ENCODE assay signal across 8 mouse cellular contexts in genomic region chr14:78536281-78537165, GRCm38 (mm10). TPM values are rescaled to one million over a fixed set of nuclear protein-coding genes. Genes with fewer than 3 reads are reported as not detected.
A peak's percentile ranks its signal among the peaks of the same experiment; 100 is the strongest.
DNase-seq lines count a peak whose midpoint lies in the region; ATAC-seq and TF ChIP-seq lines count a peak whose summit lies in the region.

Akap11 (minus strand) TSS chr14:78536808.

- peak within 1 kb of the TSS; percentile 16; the same call in 1 of the 2 replicates for H3K27ac ChIP-seq in ES-E14 (ENCODE audit: insufficient read depth, low read depth, low read length, poor library complexity, severe bottlenecking)
- H3K27ac ChIP-seq in forebrain, embryonic 16.5 days (ENCODE audit: low read length): peak within 1 kb of the TSS; percentile 92
- H3K27ac ChIP-seq in lung, embryonic 15.5 days: peak within 1 kb of the TSS; percentile 78

- peak within 1 kb of the TSS; percentile 74 to 86 for H3K4me3 ChIP-seq in ES-E14 (ENCODE audit: insufficient read depth in 1 of 2, low read depth in 1 of 2, low read length in 2 of 2, poor library complexity in 1 of 2, severe bottlenecking in 1 of 2)
- peak within 1 kb of the TSS; percentile 98 for H3K4me3 ChIP-seq in forebrain, embryonic 16.5 days (replicated peaks; ENCODE audit: low read length)
- H3K4me3 ChIP-seq in lung, embryonic 15.5 days: peak within 1 kb of the TSS; percentile 62

- H3K27me3 ChIP-seq in forebrain, embryonic 16.5 days (replicated peaks; ENCODE audit: control insufficient read depth, insufficient read depth, low read length): no peaks in the 10 kb centered on the region
- no peaks in the 10 kb centered on the region for H3K27me3 ChIP-seq in lung, embryonic 15.5 days

- WGBS in forebrain, embryonic 16.5 days: under 1% methylated on average over 79 of the region's 82 CpGs
- under 1% methylated on average over 64 of the region's 82 CpGs for WGBS in lung, embryonic 15.5 days

- H3K36me3 ChIP-seq in ES-E14 (ENCODE audit: control insufficient read depth, insufficient read depth, low read length, poor library complexity, severe bottlenecking): no peaks in the 10 kb centered on the region
- no peaks in the 10 kb centered on the region for H3K36me3 ChIP-seq in forebrain, embryonic 16.5 days (ENCODE audit: control insufficient read depth, insufficient read depth)
- no peaks in the 10 kb centered on the region for H3K36me3 ChIP-seq in lung, embryonic 15.5 days

- peak; percentile 93 for ATAC-seq in forebrain, embryonic 16.5 days
- ATAC-seq in lung, embryonic 15.5 days (ENCODE audit: borderline replicate concordance, extremely low read depth, low FRiP score, low TSS enrichment): peak; percentile 94

- H3K4me2 ChIP-seq in forebrain, embryonic 16.5 days (ENCODE audit: low read length): peak within 1 kb of the TSS; percentile 82
- peak within 1 kb of the TSS; percentile 78 for H3K4me2 ChIP-seq in lung, embryonic 15.5 days

- intact Hi-C loops in heart, postnatal 36 days (cut with DNase I): loop anchor here (5.0 kb wide), 1 partner anchor 196 kb away; the partner anchor contains the start of gene Dgkh

- in situ Hi-C loops in ES-E14 (cut with MboI; ENCODE audit: low sequenced_read_pairs in 2 of 2, unreplicated experiment in 2 of 2): no loop called here

- peaks cover 7 to 11% of the 10 kb centered on the region in 2 experiments; a peak in 2 of 4 replicates for H3K4me1 ChIP-seq in ES-E14 (ENCODE audit: control insufficient read depth in 2 of 2, insufficient read depth in 2 of 2, low read length in 2 of 2, poor library complexity in 1 of 2)
- H3K4me1 ChIP-seq in forebrain, embryonic 16.5 days (replicated peaks; ENCODE audit: control insufficient read depth, insufficient read depth, low read length): peaks cover 29% of the 10 kb centered on the region
- H3K4me1 ChIP-seq in lung, embryonic 15.5 days: peaks cover 31% of the 10 kb centered on the region

- H3K9ac ChIP-seq in ES-E14 (ENCODE audit: insufficient read depth, low read depth, low read length, poor library complexity, severe bottlenecking): peak within 1 kb of the TSS; percentile 95
- peak within 1 kb of the TSS; percentile 100 for H3K9ac ChIP-seq in forebrain, embryonic 16.5 days (replicated peaks; ENCODE audit: low read depth, low read length)
- peak within 1 kb of the TSS; percentile 82 for H3K9ac ChIP-seq in lung, embryonic 15.5 days

- DNase-seq in ES-E14 (ENCODE audit: low read depth, low spot score): peak; percentile 85
- DNase-seq in cerebellum, adult 11-12 months: peak; percentile 98
- DNase-seq in heart, postnatal 36 days: peak; percentile 90 to 92
- DNase-seq in layer of hippocampus, adult 8-10 months (ENCODE audit: low spot score in 2 of 2): peak; percentile 97
- peak; percentile 95 for DNase-seq in ovary, adult 18-20 months (ENCODE audit: low spot score)
- DNase-seq in thymus, postnatal 0 days (ENCODE audit: low spot score): peak; percentile 96

- H3K9me3 ChIP-seq in ES-E14 (ENCODE audit: control insufficient read depth, insufficient read depth, low read depth, low read length): no peaks in the 10 kb centered on the region
- H3K9me3 ChIP-seq in forebrain, embryonic 16.5 days (ENCODE audit: control insufficient read depth, low read length): no peaks in the 10 kb centered on the region
- no peaks in the 10 kb centered on the region for H3K9me3 ChIP-seq in lung, embryonic 15.5 days

TF ChIP-seq in ES-E14, 5 proteins besides CTCF, POLR2A, EP300 and RAD21:
- TF ChIP-seq HCFC1 (IDR thresholded peaks at IDR 0.05; ENCODE audit: borderline replicate concordance, insufficient read depth, low read length): peak; percentile 17; the same call in 1 of the 2 replicates
- TF ChIP-seq CHD2 (IDR thresholded peaks at IDR 0.05; ENCODE audit: low read depth, low read length): peak; percentile 98
- no peak for TF ChIP-seq MAFK (IDR thresholded peaks at IDR 0.05; ENCODE audit: insufficient read depth, low read depth, low read length)

RNA-seq across cellular contexts. Expression of gene Akap11, which starts in this region (rescaled TPM):
- total RNA-seq in ES-E14 (2012; rRNA removed): 25.3 and 46.4 TPM in 2 replicates
- polyA plus RNA-seq in forebrain, embryonic 16.5 days (2015; fragmentation: Nextera tagmentation; extraction: Ambion mirVana): 44.0 and 46.3 TPM in 2 replicates
- 10 to 100 TPM; 29.3 to 34.0 TPM for total RNA-seq in heart, postnatal 36 days (2021)
- total RNA-seq in layer of hippocampus, adult 8-10 months (2022): 100 to 1,000 TPM; 180 to 203 (median 189) TPM
- polyA plus RNA-seq in lung, embryonic 15.5 days (2015; fragmentation: Nextera tagmentation; extraction: Ambion mirVana): 20.0 and 20.7 TPM in 2 replicates
- polyA plus RNA-seq in thymus, postnatal 0 days (2015; fragmentation: Nextera tagmentation; extraction: Ambion mirVana): 13.9 and 14.5 TPM in 2 replicates

Comparison
In these comparisons a context has a peak if more than half of its experiments do, and no peak if none do; other contexts are left out.
1. Peak in every context shown above with its lines: DNase-seq, ATAC-seq, H3K4me3 ChIP-seq and H3K27ac ChIP-seq.
2. H3K27ac ChIP-seq: peak in every context shown above with its lines; median percentile 92 in forebrain, embryonic 16.5 days; 78 in lung, embryonic 15.5 days; 16 in ES-E14.